Mouse (Mus musculus) left cerebral cortex, adult 18-20 months (tissue): ENCODE data around the gene B3galt1. TPM values are rescaled to one million over a fixed set of nuclear protein-coding genes. Genes with fewer than 3 reads are reported as not detected.

Experiments used
- microRNA-seq, 2 experiments: library from miRNA; unstranded; fragments of <30 nt; microRNA quantifications; one replicate each; pipeline ENCODE4 v1.2.0; 2021
- total RNA-seq, 2 experiments: library from RNA; stranded (reverse); gene quantifications; 2 replicates each; pipeline ENCODE4 v1.2.3; 2021

The B3galt1 gene
- total RNA-seq, 2 experiments from 2014 or later = 83.5 to 85.6 TPM

Small RNA genes within 50 kb of the gene (microRNA-seq; reads per million reads assigned to microRNA genes)
- gene Mir6335 (0 reads per million in 2 experiments), gene Mir7224 (9.3 to 12.4 reads per million in 2 experiments)

Other genes with a start within 250 kb of the B3galt1 start
- gene Gm21830, start 152.1 kb upstream of the B3galt1 start, total RNA-seq = not detected
- not detected for gene Gm26727, start 132.7 kb upstream of the B3galt1 start, total RNA-seq
- gene Xirp2, start 119.9 kb upstream of the B3galt1 start, total RNA-seq = under 1 TPM; 0.05 to 0.07 TPM